Mouse (Mus musculus): Measurements from ENCODE around the gene Ldlrap1. TPM values are rescaled to one million over a fixed set of nuclear protein-coding genes. Genes with fewer than 3 reads are reported as not detected.

Ldlrap1 gene
- polyA plus RNA-seq, 1 experiment from 2014 or later = 4.1 TPM

DNA sequence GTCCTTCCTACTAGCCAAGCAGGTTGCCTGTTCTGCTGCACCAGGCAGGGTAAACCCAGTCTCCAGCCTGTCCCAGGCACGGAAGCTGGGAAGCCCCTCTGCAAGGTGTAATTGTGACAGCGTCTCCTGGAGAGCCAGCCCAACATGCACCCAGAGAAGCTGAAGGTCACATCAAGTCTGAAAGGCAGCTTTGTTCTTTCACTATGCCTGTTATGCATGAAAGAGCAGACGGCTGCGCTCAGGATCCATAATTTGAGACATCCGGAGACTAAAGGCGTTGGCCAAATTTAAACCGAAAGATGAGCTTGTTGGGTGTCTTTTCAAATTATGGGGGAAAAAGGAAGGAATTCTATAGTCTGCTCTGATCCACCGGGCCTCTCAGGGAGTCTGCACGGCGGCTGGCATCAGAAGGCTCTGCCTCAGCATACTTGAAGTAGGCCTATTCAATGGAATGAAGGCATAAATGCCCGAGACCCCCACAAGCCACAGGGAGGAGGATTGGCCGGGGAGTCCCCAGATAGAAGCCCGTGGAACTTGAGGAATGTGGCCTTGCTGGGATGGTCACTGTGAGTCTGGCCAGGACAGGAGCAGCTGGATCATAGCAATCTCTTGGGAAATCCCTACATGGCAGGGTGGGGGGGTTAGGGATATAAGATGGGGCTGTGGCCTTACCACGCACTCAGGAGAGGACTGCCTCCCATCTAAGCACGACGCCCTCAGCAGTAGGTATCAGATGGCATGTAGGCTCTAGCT is 23.8 kb downstream of the Ldlrap1 start:
- peaks cover 8% of the 10 kb centered on the region for H3K4me1 ChIP-seq (replicated peaks)
- H3K4me2 ChIP-seq = no peak overlapping the region
- ATAC-seq (ENCODE audit: low FRiP score) = no peak
- no peaks in the 10 kb centered on the region for H3K27me3 ChIP-seq
- H3K9me3 ChIP-seq = no peaks in the 10 kb centered on the region
- 41% methylated on average over 16 of the region's 16 CpGs for WGBS
- H3K4me3 ChIP-seq = no peak overlapping the region
- H3K36me3 ChIP-seq = no peaks in the 10 kb centered on the region
- no peak overlapping the region for H3K9ac ChIP-seq
- H3K27ac ChIP-seq = no peak overlapping the region

DNA sequence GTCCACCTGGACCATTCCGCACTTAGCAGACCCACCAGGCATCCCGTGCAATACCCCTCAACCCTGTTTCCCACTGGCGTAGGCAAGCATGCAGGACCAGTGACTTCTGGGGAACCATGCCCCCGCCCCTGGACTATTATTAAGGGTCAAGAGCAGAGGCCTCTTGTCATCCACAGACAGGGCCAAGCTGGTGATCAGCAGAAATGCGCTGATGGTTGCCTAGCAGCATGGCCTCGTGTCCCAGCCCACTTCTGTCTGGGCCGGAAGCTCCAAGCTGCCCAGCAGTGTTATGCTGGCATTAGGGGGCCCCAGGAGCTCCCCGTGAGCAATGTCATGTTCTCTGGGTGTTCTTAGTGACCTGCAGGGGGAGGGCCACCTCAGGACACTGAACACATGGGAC is 25.9 kb downstream of the Ldlrap1 start:
- Histone ChIP-seq H3K9me3 (no peaks in the 10 kb centered on the region), H3K4me2 (no peak overlapping the region), H3K4me3 (no peak overlapping the region), H3K36me3 (no peaks in the 10 kb centered on the region), H3K4me1 (replicated peaks) (peaks cover 20% of the 10 kb centered on the region), H3K27ac (no peak overlapping the region), H3K27me3 (no peaks in the 10 kb centered on the region), H3K9ac (no peak overlapping the region)
- WGBS = 72% methylated on average over 8 of the region's 8 CpGs
- ATAC-seq (ENCODE audit: low FRiP score) = no peak

DNA sequence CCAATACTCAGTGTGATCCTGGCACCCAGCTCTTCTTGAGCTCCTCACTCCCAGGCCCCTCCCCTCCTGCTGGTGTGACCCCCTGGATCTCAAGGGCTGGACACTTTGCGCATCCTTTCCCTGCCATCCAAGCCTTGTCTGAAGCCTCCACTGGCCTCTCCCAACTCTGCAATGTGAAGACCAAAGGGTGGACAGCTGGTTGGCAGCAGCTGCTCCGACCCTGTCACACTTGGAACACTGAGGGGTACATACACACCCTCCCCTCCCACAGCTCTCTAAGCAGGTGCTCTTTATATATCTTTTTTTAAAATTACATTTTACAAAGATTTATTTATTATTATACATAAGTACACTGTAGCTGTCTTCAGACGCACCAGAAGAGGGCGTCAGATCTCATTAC is 27.6 kb downstream of the Ldlrap1 start:
- Histone ChIP-seq H3K27ac (no peak overlapping the region), H3K4me1 (replicated peaks) (peaks cover 37% of the 10 kb centered on the region), H3K9me3 (no peaks in the 10 kb centered on the region), H3K36me3 (no peaks in the 10 kb centered on the region), H3K27me3 (no peaks in the 10 kb centered on the region), H3K4me3 (no peak overlapping the region), H3K9ac (no peak overlapping the region), H3K4me2 (no peak overlapping the region)
- ATAC-seq (ENCODE audit: low FRiP score) = no peak
- 98% methylated on average over 4 of the region's 4 CpGs for WGBS

DNA sequence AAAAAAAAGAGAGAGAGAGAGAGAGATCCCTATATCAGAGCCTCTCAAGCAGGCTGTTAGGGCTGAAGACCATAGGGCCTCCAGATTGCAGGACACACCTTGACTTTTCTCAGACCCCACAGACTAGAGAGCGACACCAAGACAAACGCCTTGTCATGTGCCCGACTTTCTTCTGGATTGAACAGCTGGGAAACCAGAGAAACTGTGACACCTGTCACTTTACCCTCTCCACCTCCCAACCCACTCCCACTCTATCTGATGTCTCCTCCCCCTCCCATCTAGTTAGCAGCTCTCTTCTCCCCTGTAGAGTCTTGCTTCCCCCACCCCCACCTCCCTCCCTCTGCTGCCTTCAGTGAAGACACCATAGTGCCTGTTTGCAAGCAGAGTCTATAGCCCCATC is 28.3 kb downstream of the Ldlrap1 start:
- Histone ChIP-seq H3K4me2 (no peak overlapping the region), H3K4me3 (no peak overlapping the region), H3K36me3 (no peaks in the 10 kb centered on the region), H3K27me3 (no peaks in the 10 kb centered on the region), H3K9ac (no peak overlapping the region), H3K27ac (no peak overlapping the region), H3K4me1 (replicated peaks) (peaks cover 40% of the 10 kb centered on the region), H3K9me3 (no peaks in the 10 kb centered on the region)
- no peak for ATAC-seq (ENCODE audit: low FRiP score)
- WGBS = 81% methylated on average over 3 of the region's 3 CpGs

DNA sequence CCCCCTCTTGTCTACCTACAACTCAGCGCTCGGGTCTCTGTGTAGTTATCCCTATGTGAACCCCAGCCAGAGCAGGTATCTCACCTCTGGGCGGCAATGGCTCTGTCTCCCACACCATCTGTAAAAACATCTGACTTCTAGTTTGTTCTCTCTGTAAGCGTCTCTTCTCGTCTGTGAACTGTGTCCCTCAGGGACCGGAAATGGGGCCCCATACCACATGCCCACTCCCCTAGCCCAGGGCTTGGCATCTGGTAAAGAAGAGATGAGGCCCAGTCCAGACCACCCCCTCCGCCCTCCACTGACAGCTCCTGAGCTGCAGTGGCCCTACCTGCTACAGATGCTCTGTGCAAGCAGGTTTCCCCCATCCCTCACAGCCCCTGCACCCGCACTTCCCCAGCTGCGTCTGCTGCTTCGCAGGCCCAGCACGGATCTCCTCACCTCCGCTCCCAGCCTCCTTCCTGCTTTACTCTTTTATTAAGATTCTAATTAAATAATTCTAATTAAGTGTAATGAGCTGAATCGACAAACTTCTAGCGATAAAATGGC is 30.4 kb downstream of the Ldlrap1 start:
- Histone ChIP-seq H3K27me3 (no peaks in the 10 kb centered on the region), H3K9ac (peak overlapping the region; percentile 49; the same call in 1 of the 2 replicates), H3K27ac (peak overlapping the region; percentile 23; the same call in 1 of the 2 replicates), H3K9me3 (no peaks in the 10 kb centered on the region), H3K4me1 (replicated peaks) (peaks cover 32% of the 10 kb centered on the region), H3K4me2 (no peak overlapping the region), H3K4me3 (no peak overlapping the region), H3K36me3 (no peaks in the 10 kb centered on the region)
- WGBS = 44% methylated on average over 14 of the region's 14 CpGs
- peak; percentile 47; the same call in 1 of the 2 replicates for ATAC-seq (ENCODE audit: low FRiP score)

DNA sequence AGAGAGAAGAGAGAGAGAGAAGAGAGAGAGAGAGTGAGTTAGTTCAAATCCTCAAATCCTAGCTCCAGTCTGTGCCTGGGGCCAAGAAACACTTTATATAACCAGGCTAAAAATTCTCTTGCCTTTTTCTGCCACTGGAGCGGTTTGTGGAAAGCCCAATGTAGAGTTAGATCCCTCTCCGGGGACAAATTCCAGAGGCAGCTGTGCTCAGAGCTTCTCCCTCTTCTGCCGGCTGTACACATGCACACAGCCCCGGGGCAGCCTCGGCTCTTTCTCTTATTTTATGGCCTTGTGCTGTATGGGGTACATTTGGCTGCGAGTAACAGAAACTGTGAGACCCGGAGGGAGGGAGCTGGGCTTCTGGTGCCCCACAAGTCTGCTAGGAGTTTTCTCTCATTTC is 31.7 kb downstream of the Ldlrap1 start:
- WGBS = 63% methylated on average over 7 of the region's 7 CpGs
- H3K9ac ChIP-seq = no peak overlapping the region
- H3K27me3 ChIP-seq = no peaks in the 10 kb centered on the region
- no peak overlapping the region for H3K4me3 ChIP-seq
- no peak overlapping the region for H3K27ac ChIP-seq
- no peak for ATAC-seq (ENCODE audit: low FRiP score)
- peaks cover 32% of the 10 kb centered on the region for H3K4me1 ChIP-seq (replicated peaks)
- H3K4me2 ChIP-seq = no peak overlapping the region
- no peaks in the 10 kb centered on the region for H3K9me3 ChIP-seq
- H3K36me3 ChIP-seq = no peaks in the 10 kb centered on the region

DNA sequence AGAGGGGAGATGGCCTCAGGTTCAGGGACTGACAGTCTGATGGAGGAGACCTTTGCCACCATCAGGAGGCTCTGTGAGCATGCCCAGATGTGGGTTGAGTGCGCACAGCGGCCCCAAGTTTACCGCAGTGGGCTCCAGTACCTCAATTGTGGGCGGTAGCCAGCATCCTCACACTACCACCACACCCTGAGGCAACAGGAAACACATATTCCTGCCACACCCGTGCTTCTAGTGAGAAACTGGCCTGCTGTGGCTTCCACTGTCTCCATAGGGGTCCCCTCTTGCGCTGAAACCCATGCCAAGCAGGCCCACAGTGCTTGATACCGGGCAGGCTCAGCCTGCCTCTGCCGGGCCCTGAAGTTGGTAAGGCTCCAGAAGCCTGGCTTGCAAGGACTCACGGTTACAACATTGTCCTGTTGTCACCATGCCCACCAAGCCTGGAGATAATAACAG is 33.2 kb downstream of the Ldlrap1 start:
- peaks cover 41% of the 10 kb centered on the region for H3K4me1 ChIP-seq (replicated peaks)
- no peaks in the 10 kb centered on the region for H3K36me3 ChIP-seq
- H3K4me2 ChIP-seq = no peak overlapping the region
- no peak overlapping the region for H3K4me3 ChIP-seq
- no peaks in the 10 kb centered on the region for H3K27me3 ChIP-seq
- WGBS = 57% methylated on average over 9 of the region's 9 CpGs
- no peaks in the 10 kb centered on the region for H3K9me3 ChIP-seq
- no peak for ATAC-seq (ENCODE audit: low FRiP score)
- no peak overlapping the region for H3K27ac ChIP-seq
- H3K9ac ChIP-seq = no peak overlapping the region

DNA sequence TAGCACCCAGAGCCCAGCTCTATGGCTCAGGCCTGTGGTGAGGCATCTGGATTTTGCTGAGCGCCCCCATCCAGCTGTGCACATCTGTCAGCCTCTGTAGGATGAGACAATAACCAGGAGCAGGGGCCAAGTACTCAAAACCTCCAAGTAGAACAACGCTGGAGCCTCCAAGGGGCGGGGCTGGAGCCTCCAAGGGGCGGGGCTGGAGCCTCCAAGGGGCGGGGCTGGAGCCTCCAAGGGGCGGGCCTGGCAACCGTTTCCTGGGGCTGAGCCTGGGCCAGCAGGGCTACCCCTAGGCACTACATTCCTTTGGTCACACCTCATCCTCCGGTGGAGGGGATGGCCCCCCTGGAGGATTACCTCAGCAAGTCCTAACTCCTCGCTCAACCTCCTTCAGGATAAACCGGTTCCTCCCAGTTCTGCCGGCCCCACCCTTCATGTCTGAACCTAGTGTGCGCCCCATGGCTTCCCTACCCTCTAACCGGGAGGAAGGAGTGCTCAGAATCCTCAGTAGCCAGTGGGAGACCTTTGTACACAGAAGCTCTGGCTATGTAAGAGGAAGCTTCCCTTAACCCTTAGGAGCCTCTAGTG is 33.7 kb downstream of the Ldlrap1 start:
- Histone ChIP-seq H3K36me3 (no peaks in the 10 kb centered on the region), H3K27ac (no peak overlapping the region), H3K27me3 (0 out of 2 replicates have a peak, but pooled peaks cover 3% of the 10 kb centered on the region), H3K9ac (no peak overlapping the region), H3K9me3 (no peaks in the 10 kb centered on the region), H3K4me3 (no peak overlapping the region), H3K4me2 (no peak overlapping the region), H3K4me1 (replicated peaks) (peaks cover 42% of the 10 kb centered on the region)
- 8% methylated on average over 13 of the region's 13 CpGs for WGBS
- ATAC-seq (ENCODE audit: low FRiP score) = 0 out of 2 replicates have a peak, but pooled peaks have one; percentile 32

DNA sequence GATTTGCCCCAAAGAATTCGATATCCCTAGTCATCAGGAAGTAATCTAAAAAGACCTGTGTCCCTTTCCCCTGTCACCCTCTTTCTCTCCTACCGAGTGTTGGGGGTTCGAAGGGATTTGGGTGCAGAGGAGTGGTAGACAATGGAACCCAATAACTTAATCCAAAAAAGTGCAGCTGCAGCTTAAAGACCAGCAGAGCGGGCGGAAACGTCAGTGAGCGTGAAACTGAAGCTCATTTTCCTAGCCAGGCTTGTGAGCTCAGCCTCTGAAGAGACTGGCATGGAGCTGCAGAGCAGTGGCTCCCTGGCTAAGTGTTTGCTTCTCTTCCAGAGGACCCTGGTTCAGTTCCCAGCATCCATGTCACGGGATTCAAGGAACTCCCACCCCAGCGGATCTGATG is 34.5 kb downstream of the Ldlrap1 start:
- Histone ChIP-seq H3K9me3 (no peaks in the 10 kb centered on the region), H3K27ac (no peak overlapping the region), H3K27me3 (0 out of 2 replicates have a peak, but pooled peaks cover 4% of the 10 kb centered on the region), H3K4me2 (no peak overlapping the region), H3K4me1 (replicated peaks) (peaks cover 42% of the 10 kb centered on the region), H3K4me3 (no peak overlapping the region), H3K36me3 (no peaks in the 10 kb centered on the region), H3K9ac (no peak overlapping the region)
- 64% methylated on average over 9 of the region's 9 CpGs for WGBS
- no peak for ATAC-seq (ENCODE audit: low FRiP score)

DNA sequence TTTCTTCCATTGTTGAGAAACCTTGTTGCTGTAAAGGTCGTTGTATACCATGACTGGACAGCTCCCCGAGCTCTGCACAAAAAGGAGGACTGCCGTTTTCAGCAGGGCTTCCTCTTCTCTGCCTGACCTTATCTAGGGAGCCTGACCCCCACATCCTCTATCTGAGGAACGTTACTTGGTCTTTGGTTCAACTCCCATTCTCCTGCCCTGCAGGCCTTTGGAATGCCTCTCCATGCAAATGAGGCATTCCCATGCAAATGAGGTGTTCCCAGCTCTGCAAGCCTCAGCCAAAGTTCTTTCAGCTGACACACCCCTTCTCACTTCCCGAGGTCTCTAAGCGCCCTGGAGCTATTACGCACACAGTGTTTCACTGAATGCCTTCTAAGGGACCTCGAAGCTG is 37.7 kb downstream of the Ldlrap1 start:
- Histone ChIP-seq H3K36me3 (no peaks in the 10 kb centered on the region), H3K4me3 (no peak overlapping the region), H3K9me3 (no peaks in the 10 kb centered on the region), H3K27me3 (0 out of 2 replicates have a peak, but pooled peaks cover 4% of the 10 kb centered on the region), H3K4me2 (no peak overlapping the region), H3K4me1 (replicated peaks) (peaks cover 13% of the 10 kb centered on the region), H3K27ac (no peak overlapping the region), H3K9ac (no peak overlapping the region)
- 2% methylated on average over 8 of the region's 8 CpGs for WGBS
- ATAC-seq (ENCODE audit: low FRiP score) = no peak

DNA sequence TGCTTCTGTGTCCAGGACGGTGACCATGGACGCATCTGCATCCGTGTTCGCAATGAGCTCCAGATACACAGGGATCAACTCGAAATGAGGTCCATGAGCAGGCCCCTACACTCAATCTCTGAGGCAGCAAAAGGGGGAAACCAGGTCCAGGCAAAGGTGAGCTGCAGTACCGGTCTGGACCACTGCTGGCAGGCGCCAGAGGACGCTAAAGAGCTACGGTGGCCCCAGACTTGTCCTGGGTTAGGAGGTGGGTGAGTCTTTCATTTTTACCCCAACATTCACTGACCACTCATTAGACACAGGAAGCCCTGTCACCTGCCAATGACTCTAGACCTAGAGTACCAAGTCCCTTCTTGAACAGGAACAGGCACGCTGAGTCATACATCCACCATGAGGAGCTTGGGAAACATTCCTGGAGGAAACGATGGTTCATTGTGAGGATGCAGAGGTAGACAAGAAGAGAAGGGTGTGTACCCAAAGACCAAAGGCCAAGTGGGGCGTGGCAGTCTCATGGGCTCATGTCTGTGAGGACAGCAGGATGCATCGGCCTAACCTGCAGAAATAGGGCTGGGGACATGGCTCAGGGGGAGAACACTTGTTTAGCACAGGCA is 42.0 kb downstream of the Ldlrap1 start:
- Histone ChIP-seq H3K36me3 (no peaks in the 10 kb centered on the region), H3K9ac (no peak overlapping the region), H3K9me3 (no peaks in the 10 kb centered on the region), H3K4me2 (no peak overlapping the region), H3K27me3 (0 out of 2 replicates have a peak, but pooled peaks cover 4% of the 10 kb centered on the region), H3K4me1 (replicated peaks) (peaks cover 10% of the 10 kb centered on the region), H3K4me3 (no peak overlapping the region), H3K27ac (no peak overlapping the region)
- 68% methylated on average over 13 of the region's 13 CpGs for WGBS
- no peak for ATAC-seq (ENCODE audit: low FRiP score)

DNA sequence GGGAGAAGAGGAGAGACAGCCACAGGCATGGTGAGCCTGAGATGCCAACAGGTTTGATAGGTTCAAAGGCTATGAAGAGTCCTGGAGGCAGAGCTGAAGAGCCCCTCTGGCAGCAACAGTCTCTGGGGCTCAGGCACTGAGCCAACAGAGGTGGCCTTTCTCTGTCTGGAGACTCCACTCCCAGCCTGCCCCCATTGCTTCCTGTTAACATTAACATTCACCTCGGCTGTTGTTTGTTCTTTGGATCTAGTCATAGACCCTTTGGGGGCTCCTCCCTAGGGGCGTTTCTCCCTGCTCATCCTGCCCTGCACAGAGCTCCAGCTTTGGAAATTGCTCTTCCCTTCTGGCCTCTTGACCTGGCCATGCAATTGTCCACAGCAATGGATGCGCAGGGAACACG is 42.9 kb downstream of the Ldlrap1 start:
- no peak for ATAC-seq (ENCODE audit: low FRiP score)
- H3K27me3 ChIP-seq = 0 out of 2 replicates have a peak, but pooled peaks cover 4% of the 10 kb centered on the region
- H3K36me3 ChIP-seq = no peaks in the 10 kb centered on the region
- 67% methylated on average over 4 of the region's 4 CpGs for WGBS
- H3K4me2 ChIP-seq = no peak overlapping the region
- no peak overlapping the region for H3K4me3 ChIP-seq
- H3K4me1 ChIP-seq (replicated peaks) = peaks cover 4% of the 10 kb centered on the region
- H3K9ac ChIP-seq = no peak overlapping the region
- H3K9me3 ChIP-seq = no peaks in the 10 kb centered on the region
- H3K27ac ChIP-seq = no peak overlapping the region
